Mouse (Mus musculus): ENCODE measurements around the gene Cnn3.

Gene Cnn3

GRCm38 (mm10) chr3:121418850-121419435, 7.4 kb upstream of the Cnn3 start:
- DNase-seq, result no peak

- no peak for DNase-seq
Measured at GRCm38 (mm10) chr3:121422405-121422804, 3.9 kb upstream of the Cnn3 start.

- peak; percentile 72 for DNase-seq
Measured at GRCm38 (mm10) chr3:121426621-121427519, 573 bp downstream of the Cnn3 start.

- DNase-seq, result peak; percentile 56
Measured at GRCm38 (mm10) chr3:121427520-121427908, 1.2 kb downstream of the Cnn3 start.

GRCm38 (mm10) chr3:121428230-121428629, 1.9 kb downstream of the Cnn3 start:
- DNase-seq, result peak; percentile 65

GRCm38 (mm10) chr3:121428696-121429259, 2.5 kb downstream of the Cnn3 start:
- no peak for DNase-seq

GRCm38 (mm10) chr3:121429469-121429868, 3.2 kb downstream of the Cnn3 start:
- DNase-seq, result no peak

GRCm38 (mm10) chr3:121430289-121430936, 4.1 kb downstream of the Cnn3 start:
- no peak for DNase-seq

- DNase-seq, result no peak
Measured at GRCm38 (mm10) chr3:121433359-121433758, 7.1 kb downstream of the Cnn3 start.

- DNase-seq, result no peak
Measured at GRCm38 (mm10) chr3:121433968-121434533, 7.8 kb downstream of the Cnn3 start.

GRCm38 (mm10) chr3:121435296-121435695, 9.0 kb downstream of the Cnn3 start:
- DNase-seq, result no peak

- DNase-seq, result no peak
Measured at GRCm38 (mm10) chr3:121437070-121437469, 10.8 kb downstream of the Cnn3 start.

GRCm38 (mm10) chr3:121437996-121438395, 11.7 kb downstream of the Cnn3 start:
- peak; percentile 41 for DNase-seq

- DNase-seq, result peak; percentile 44
Measured at GRCm38 (mm10) chr3:121439623-121440161, 13.4 kb downstream of the Cnn3 start.

GRCm38 (mm10) chr3:121441504-121441903, 15.2 kb downstream of the Cnn3 start:
- DNase-seq, result no peak

GRCm38 (mm10) chr3:121442288-121442687, 16.0 kb downstream of the Cnn3 start:
- no peak for DNase-seq

GRCm38 (mm10) chr3:121443861-121444271, 17.6 kb downstream of the Cnn3 start:
- DNase-seq, result peak; percentile 54

GRCm38 (mm10) chr3:121444414-121444813, 18.1 kb downstream of the Cnn3 start:
- no peak for DNase-seq

GRCm38 (mm10) chr3:121446454-121446853, 20.2 kb downstream of the Cnn3 start:
- DNase-seq, result no peak

- peak; percentile 61 for DNase-seq
Measured at GRCm38 (mm10) chr3:121448029-121448468, 21.8 kb downstream of the Cnn3 start.

GRCm38 (mm10) chr3:121448606-121449005, 22.3 kb downstream of the Cnn3 start:
- DNase-seq, result no peak

- peak; percentile 45 for DNase-seq
Measured at GRCm38 (mm10) chr3:121449527-121449926, 23.2 kb downstream of the Cnn3 start.

- DNase-seq, result no peak
Measured at GRCm38 (mm10) chr3:121451404-121451803, 25.1 kb downstream of the Cnn3 start.

All from kidney, adult 11 months (tissue).